Mouse (Mus musculus) c-Kit-positive CD71-negative TER-119-negative erythroid progenitor cells, embryonic 14.5 days (primary cell): ENCODE measurements around the gene Nupr1.

ENCODE experiments used
- DNase-seq: peaks from one replicate; pipeline ENCODE4 v3.0.0-alpha.2; 2013; ENCODE audit warnings: low read depth

The Nupr1 gene

DNA sequence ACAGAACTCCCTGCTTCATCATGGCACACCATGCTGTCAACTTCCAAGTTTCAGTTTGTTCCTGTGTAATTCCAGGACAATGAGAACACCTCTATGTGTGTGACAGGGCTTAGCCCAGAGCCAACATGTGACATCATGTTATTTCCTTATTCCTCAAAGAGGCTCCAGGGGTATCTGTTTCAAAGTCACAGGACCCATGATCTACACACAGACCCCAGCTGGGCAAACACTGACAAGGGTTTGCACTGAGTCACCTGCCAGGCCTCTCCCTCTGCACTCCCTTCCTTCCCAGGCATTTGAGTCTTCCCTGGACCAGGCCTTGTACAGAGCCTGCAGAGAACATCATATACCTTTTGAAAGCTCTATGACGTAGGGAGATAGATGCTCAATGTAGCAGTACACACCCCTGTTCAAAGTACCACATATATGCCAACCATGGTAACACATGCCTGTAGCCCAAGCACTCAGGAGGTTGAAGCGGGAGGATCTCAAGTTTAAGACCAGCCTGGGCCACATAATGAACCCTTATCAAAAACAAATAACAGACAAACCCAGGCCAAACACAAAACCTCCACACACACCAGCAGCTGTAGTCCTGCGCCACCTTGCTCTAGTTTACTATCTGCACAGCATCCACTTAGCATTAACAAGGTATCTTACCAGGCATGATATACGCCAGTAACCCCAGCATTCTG, at the start of gene Nupr1:
Nupr1 (minus strand) TSS at position 38 of the 695 bp plus-strand sequence.
- DNase-seq = no peak

DNA sequence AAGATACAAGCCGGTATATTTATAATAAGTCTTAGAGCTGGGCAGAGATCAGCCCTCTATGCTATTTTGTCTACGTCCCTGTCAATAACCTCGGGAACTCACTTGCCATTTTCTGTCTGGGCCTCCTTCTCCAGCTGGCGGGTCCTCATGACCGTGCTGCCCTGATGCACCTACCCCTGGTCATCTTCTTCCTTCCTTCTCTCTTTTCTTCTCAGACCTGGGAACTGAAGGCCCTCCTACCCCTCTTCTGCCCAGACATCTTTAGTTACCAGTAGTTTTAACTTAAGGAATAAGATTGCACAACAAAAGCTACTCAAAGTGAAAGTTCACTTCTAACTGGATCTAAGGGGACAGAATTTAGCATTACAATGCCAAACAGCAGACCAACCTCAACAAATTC, 49.0 kb upstream of the Nupr1 start:
- DNase-seq = no peak

DNA sequence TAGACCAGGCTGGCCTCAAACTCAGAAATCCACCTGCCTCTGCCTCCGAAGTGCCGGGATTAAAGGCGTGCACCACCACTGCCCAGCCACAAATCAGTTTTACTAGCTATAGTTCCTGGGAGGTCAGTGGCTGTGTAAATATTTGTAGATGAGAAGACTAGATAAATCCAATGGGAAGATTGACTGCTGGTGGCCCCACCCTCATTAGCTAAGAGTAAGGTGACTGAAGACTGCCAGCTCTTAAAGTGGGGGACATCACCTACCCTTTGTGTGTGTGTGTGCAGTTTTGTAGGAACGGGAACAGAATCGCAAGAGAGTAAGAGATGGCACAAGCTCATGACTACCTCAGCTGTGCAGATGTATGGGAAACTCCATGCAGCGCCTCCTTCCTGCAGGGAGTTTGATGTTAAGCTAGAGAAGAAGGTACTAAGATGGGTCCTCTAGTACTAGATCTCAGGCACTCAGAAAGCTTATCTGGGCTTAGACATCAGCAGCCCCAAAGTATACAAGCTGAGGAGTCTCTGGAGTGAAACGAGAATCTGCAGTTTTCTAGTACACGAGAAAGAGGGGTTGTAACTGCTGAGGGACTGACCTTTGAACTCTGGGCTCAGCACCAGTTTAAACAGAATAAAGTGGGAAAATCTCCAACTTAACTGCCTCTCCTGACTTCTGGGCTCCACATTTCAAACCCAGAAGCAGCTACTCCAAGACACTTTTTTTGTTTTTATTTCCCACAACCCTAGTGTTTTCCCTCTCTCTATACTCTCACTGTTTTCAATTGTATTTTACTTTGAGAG, 48.1 kb upstream of the Nupr1 start:
- no peak for DNase-seq

DNA sequence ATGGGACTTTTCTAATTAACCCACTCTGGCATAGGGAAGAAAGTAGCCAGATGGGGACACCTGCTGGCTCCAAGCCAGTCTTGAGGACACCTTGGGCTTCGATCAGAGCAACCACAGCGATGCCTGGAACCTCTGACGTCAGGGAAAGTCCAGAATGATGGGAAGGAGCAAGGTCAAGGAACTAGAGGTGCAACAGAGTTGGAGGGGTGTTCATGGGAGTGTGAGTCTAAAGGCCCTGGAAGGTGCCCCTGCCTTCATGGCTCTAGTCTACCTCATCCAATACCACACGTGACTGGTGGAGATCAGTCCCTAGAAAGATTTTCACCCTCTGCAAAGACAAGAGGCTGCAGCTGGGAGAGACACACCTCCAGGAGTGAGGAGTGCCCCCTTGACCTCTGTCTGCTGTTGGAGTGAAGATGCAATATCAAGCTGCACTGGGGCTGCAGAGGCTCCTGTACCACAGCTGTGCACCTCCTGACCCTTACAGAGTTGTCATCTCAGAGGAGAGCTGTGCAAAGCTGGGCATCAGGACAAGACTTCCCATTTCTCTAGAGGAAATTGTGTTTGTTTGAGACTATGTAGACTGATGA, 46.1 kb upstream of the Nupr1 start:
- no peak for DNase-seq

DNA sequence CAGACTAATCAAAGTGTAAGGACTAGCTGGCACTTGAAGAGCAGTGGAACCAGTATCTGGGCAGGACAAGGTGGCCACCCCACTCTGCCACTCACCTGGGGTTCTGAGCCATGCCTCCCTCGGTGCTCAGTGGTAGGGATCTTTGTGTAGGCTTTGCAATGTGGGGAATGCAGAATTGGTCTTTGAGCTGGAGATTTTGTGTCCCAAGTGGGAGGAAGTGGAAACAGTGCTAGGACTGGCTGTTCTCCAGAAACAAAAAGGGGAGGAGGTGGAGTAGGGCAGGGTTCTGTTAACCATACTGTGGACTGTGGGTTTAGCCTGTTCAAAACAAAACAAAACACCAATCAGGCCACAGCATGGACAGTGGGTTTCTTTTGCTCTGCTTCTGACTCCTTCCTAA, 45.5 kb upstream of the Nupr1 start, which contains the start of gene Sult1a1:
Sult1a1 (minus strand) TSS at position 226 of the 400 bp plus-strand sequence.
- no peak for DNase-seq

DNA sequence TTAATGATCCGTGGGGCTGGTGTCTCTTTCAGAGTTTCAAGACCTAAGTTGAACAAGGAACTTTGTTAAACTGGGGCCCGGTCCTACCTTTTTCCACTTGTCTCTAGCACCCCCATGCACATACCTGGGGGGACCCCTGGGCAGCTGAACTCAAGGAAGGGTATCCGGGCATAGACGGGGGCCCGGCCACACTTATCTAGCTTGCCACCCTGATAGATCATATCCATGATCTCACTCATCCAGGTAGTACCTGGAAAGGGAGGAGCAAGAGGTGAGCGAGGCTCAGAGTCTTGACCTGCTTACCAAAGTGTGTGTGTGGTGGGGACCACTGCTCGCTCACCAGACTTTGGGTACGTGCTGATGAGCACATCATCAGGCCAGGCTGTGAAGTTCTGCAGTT, 44.4 kb upstream of the Nupr1 start:
- DNase-seq = no peak

DNA sequence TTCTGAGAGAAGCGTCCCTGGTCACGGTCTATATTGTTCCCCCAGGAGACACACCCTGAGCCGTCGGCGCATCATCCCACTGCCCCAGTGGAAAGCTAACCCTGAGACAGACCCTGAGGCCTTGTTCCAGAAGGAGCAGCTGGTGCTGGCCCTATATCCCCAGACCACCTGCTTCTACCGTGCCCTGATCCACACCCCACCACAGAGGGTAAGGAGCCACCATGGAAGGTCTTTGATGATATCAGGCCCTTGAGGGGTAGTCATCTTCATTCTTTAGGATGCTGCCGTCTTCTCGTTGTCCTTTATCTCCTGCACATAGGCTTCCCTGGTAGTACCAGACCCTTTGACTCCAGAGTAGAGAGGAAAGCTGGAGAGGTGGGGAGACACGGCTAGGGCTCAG, 41.5 kb upstream of the Nupr1 start:
- DNase-seq = no peak

DNA sequence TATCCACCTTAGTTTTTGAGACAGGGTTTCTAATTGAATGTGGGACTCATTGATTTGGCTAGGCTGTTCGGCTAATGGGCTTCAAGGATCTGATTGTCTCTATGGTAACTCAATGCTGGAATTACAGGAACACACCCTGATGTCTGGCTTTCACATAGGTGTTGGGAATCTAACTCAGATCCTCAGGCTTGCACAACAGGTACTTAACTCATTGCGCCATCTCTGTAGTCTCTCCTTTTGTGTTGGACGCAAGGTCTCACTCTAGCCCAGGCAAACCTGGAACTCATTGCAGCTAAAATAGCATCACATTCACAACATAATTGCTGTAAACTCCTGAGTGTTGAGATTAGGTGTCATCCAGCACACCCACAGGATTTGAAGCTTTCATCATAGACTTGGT, 39.5 kb upstream of the Nupr1 start:
- no peak for DNase-seq

DNA sequence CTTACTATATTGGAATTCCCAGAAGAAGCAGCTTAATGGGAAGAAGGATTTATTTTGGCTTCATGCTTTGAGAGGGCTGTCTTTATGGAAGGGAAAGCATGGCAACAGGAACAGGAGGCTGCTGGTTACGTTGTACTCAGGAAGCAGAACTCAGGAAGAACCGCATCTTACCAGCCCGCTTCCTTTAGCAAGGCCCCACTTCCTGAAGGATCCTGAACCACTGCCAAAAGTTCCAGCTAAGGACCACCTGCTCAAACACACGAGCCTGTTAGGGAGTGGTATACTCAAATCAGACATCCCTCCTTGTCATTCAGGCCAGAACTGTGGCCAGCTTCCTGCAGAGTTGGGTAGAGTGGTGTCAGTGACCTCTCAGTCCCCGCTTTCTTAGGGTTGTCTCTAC, 37.8 kb upstream of the Nupr1 start:
- DNase-seq = no peak

DNA sequence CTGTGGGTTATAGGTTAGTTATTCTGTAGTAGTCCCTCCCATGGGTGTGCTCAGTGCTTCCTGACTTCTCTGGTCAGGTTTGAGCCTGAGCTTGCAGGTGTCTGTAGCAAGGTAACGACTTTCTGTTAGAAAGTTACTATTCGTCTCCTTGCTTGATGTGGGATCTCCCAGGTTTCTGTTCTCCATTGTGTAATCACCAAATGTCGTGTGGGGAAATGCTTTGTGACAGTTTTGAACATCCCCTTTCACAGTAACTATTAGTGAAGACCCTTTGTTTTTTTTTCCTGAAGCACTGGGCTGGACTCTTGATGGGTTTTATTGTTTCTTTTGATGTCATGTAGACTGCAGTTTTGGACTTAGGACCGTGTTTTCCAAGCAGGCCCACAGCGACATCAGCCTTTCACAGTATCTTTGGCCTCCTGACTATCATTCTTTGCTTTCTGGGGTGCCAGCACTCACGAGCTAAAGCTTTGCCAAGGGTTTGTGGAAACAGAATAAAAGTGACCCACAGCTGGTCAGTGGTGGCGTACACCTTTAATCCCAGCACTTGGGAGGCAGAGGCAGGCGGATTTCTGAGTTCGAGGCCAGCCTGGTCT, 36.9 kb upstream of the Nupr1 start:
- DNase-seq = no peak

DNA sequence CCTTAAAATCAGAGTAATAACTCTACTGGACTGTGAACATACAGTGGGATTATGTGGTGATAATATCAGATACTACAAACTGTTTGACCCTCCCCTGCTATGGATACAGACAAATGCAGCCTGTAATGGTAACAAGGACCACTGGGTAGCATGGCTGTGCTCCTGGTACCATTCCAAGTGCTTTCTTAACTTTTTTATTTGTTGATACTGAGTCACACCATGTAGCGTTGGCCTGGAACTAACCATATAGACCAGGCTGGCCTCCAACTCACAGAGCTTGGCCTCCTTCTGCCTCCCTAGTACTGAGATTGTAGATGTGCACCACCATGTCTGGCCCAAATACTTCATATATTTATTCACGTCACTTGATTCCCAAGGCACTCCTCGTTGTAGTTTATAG, 34.6 kb upstream of the Nupr1 start:
- DNase-seq = no peak

DNA sequence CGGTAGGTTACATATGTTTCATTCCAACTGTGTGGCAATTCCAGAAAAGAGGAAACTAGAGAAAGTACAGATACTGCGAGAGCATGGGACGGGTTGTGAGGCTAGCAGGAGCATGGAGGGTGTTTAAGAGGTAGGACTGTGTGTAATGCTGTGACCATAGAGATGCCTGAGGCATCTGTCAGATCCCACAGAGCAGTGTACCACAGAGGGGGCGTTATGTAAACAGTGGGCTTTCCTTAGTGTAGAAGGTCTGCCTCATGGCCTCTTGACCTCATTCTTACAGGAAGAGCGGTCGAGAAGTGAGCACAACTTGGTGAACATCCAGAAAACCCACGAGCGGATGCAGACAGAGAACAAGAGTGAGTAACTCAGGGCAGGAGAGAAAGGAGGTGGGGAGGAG, 33.0 kb upstream of the Nupr1 start:
- no peak for DNase-seq

DNA sequence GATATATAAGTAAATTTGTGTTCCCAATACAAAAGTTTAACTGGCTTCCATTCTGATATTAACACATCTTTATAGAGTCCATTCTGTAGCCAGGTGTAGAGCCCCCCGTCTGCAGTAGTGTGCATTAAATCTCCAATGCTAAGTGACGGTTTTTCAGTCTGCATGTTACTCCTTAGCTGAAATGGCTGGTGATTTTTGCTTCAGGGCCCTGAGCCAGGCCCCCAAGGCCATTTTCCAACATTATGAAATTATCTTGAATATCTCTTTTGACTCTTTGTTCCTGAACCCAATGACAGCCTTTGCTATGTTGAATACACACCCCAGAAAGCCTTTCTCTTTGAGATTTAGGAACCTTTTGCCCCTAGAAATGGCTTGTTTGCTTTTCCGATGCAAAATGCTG, 29.1 kb upstream of the Nupr1 start:
- no peak for DNase-seq

DNA sequence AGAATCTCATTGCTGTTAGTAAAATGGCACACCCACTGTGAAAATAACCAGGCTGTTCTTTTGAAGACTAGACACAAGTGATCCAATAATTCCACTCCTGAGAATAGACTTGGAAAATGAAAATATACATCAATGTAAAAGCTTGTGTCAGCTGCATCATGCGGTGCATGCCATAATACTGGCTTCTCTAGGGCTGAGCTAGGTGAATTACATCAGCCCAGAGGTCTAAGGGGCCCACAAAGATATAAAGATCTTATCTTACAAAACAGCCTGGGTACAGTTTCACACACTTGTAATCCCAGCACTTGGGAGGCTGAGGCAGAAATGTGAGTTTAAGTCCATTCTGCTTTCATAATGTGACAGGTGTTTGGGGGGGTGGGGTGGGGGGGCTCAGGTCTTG, 26.9 kb upstream of the Nupr1 start:
- DNase-seq = no peak

DNA sequence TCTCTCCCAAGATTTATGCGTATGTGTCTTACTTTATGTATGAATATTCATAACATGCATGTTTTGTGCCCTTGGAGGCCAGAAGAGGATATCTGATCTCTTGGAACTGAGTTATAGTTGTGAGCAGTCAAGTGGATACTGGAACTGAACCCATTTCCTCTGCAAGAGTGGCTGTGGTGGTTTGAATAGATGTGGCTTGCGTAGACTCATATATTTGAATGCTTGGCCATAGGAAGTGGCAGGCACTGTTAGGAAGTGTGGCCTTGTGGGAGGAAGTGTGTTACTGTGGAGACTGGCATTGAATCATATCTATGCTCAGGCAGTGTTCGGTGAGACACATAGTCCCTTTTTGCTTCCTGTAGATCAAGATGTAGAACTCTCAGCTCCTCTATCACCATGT, 25.0 kb upstream of the Nupr1 start:
- DNase-seq = no peak

DNA sequence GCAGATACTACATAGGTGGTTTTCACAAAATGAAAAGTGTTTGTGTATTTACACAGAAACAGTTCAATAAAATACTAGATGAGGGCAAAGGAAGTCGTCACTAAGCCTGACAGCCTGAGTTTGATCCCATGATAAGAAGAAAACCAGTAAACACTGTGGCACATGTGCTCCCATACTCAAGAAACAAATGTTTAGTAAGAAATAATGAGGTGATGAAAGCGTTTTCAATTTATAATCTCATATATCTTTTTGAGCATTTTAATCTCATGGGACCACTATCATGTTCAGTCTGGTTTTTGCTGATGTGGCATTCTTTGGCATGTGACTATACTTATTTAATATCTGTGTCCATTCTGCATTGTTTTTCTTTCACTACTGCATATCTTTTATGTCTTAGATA, 23.3 kb upstream of the Nupr1 start:
- DNase-seq = no peak

DNA sequence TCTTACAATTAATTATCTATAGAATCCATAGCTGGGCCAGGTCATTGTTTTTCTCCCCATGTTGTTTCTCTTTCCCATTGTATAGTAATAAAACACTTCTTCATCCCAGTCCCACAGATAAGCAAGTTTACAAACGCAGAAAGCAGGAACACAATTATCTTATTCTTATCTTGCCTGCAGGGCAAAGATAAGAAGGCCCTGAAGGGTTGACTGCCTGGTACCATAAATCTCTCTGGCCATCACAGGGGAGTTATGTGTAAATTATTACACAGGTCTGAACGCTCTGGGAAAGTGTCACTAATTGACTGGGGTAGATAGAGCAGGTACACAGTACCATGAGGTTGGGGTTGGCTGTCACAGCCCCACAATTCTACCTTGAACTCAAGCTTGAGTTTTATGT, 20.2 kb upstream of the Nupr1 start:
- no peak for DNase-seq

DNA sequence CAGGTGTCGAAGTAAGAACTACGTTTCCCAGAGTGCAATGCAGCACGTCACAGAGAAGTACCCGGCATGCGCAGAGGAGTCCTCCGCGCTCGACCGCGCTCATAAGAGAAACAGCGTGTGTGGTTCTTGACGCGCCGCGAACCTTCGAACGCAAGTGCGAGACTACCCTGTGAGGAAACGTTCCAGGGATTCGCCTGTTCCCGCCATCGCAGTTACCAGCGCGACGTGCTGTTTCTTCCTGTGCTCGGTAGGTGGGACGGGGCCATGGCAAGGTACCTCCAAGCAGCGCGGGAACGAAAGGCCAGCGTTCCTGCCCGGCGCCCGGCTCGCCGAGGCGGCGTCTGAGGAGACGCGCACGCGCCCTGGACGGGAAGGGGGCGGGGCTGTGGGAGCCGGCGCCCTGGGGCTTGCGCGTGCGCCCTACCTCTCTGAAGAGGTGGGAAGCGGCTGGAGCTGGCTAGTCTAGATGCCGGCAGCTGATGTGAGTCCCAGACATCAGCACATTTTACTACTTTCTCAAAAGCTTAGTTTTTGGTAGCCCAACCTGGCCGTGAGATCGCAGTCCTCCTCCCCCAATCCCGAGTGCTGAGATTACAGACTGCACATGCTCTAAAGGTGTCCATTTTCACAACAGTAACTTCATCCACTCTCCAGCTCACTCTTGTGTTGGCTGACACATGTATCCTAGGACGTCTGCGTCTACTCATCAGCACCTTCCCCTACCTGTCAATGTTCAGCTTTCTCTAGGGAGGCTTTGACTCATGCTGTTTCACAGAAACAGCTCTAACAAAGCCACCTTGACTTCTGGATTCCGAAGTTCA, 18.8 kb upstream of the Nupr1 start, which contains the start of gene Sgf29:
Sgf29 (plus strand) TSS at position 79 of the 821 bp plus-strand sequence.
- DNase-seq = peak; percentile 78

DNA sequence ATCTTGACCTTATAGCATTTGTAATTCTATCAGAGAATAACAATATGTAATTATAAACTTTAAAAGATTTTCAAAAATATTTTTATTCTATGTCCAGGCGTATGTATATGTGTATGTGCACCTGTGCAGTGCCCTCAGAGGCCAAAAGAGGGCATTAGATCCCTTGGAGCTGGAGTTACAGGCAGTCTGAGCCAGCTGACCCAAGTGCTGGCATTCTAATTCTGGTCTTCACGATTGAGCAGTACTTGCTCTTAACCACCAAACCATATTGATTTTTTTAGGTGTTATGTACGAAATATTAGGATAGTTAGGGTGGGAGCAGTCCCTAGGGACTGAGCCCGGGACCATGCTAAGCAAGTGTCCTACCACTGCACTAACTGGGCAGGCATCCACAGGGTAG, 17.8 kb upstream of the Nupr1 start:
- no peak for DNase-seq

DNA sequence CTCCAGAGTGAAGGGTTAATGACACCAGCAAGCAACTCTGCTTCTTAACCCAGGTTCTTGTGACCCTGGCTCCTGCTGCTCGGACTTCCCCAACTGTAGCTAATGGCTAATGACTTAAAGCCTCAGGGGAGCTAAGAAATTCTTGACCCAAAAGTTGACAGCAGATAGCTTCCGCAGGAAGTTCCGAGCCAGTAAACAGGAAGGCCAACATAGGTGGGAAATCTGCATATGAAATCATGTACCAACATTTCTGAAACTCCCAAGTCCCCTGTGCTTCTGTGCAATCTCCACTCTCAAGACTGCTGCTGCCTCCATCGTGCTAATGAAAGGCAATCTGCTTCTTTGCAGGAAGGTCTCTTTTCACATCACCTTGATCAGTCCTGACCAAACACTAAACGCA, 15.0 kb upstream of the Nupr1 start:
- DNase-seq = no peak

DNA sequence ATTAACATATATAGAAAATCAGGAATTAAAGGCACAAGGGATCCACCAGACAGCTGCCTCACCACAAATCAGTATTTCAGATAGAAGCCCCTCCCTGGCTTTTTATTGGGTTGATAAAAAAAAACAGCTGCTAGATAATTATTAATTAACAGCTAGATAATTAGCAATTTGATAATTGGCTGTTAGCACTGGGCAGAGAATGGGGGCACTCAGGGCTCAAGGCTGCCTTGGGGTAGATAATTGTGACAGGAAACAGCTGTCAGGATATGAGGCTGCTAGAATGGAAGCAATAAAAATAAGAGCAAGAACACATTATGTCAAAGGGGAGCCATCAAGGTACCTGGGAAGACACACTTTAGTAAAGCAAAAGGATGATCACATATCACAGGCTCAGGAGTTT, 14.3 kb upstream of the Nupr1 start:
- no peak for DNase-seq

DNA sequence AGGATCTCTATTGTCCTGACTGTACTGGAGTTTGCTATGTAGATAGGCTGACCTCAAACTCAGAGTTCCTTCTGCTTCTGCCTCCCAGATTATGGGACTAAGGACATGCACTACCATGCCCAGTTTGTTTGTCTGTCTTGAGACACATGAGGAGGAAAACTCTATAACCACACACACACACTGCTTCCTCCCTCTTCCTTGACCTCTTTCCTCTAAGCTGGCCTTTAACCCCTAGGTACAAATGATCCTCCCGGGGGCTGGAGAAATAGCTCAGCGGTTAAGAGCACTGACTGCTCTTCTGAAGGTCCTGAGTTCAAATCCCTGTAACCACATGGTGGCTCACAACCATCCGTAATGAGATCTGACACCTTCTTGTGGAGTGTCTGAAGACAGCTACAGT, 13.7 kb upstream of the Nupr1 start:
- DNase-seq = no peak
